Mouse (Mus musculus): ENCODE measurements around the gene Krtap28-13.

GRCm38 (mm10) chr1:83099580-83100137, 38.9 kb downstream of the Krtap28-13 start:
- no peak for TF ChIP-seq GATA1 (IDR thresholded peaks at IDR 0.05; ENCODE audit: low read length)
- TF ChIP-seq TAL1 (IDR thresholded peaks at IDR 0.05; ENCODE audit: low read length): no peak
